Mouse (Mus musculus): Measurements from ENCODE around the gene Alg14. TPM values are rescaled to one million over a fixed set of nuclear protein-coding genes. Genes with fewer than 3 reads are reported as not detected.

The Alg14 gene
- total RNA-seq, 2 experiments from 2014 or later = 9.9 to 15.9 TPM

- intact Hi-C loops (cut with DNase I) = no loop called here
- no peak for DNase-seq (ENCODE audit: low spot score)
Measured at GRCm38 (mm10) chr3:121323371-121323770, 31.8 kb downstream of the Alg14 start.

GRCm38 (mm10) chr3:121327406-121327805 lies 35.8 kb downstream of the Alg14 start:
- no peak for DNase-seq (ENCODE audit: low spot score)
- intact Hi-C loops (cut with DNase I) = no loop called here

GRCm38 (mm10) chr3:121329647-121330046 lies 38.1 kb downstream of the Alg14 start:
- intact Hi-C loops (cut with DNase I) = loop anchor here (5.0 kb wide), 2 partner anchors 43 to 93 kb away; no protein-coding TSS in a partner anchor
- DNase-seq (ENCODE audit: low spot score) = no peak

- no peak for DNase-seq (ENCODE audit: low spot score)
- intact Hi-C loops (cut with DNase I) = loop anchor here (5.0 kb wide), 2 partner anchors 42 to 92 kb away; no protein-coding TSS in a partner anchor
Measured at GRCm38 (mm10) chr3:121330244-121330646, 38.7 kb downstream of the Alg14 start.

- intact Hi-C loops (cut with DNase I) = no loop called here
- no peak for DNase-seq (ENCODE audit: low spot score)
Measured at GRCm38 (mm10) chr3:121336234-121336890, 44.8 kb downstream of the Alg14 start.

GRCm38 (mm10) chr3:121338687-121339086 lies 47.1 kb downstream of the Alg14 start:
- no peak for DNase-seq (ENCODE audit: low spot score)
- intact Hi-C loops (cut with DNase I) = no loop called here

GRCm38 (mm10) chr3:121340321-121340761 lies 48.8 kb downstream of the Alg14 start:
- no peak for DNase-seq (ENCODE audit: low spot score)
- intact Hi-C loops (cut with DNase I) = no loop called here

GRCm38 (mm10) chr3:121343224-121343623 lies 51.7 kb downstream of the Alg14 start:
- intact Hi-C loops (cut with DNase I) = no loop called here

GRCm38 (mm10) chr3:121344056-121344945 lies 52.7 kb downstream of the Alg14 start:
- intact Hi-C loops (cut with DNase I) = no loop called here
- no peak for DNase-seq (ENCODE audit: low spot score)

More at GRCm38 (mm10) chr3:121343224-121343623, 51.7 kb downstream of the Alg14 start:
- no peak for DNase-seq (ENCODE audit: low spot score)

- intact Hi-C loops (cut with DNase I) = no loop called here
- no peak for DNase-seq (ENCODE audit: low spot score)
Measured at GRCm38 (mm10) chr3:121344951-121345642, 53.5 kb downstream of the Alg14 start.

- DNase-seq (ENCODE audit: low spot score) = no peak
- intact Hi-C loops (cut with DNase I) = no loop called here
Measured at GRCm38 (mm10) chr3:121345643-121346000, 54.0 kb downstream of the Alg14 start.

GRCm38 (mm10) chr3:121346507-121347267 lies 55.1 kb downstream of the Alg14 start:
- no peak for DNase-seq (ENCODE audit: low spot score)
- intact Hi-C loops (cut with DNase I) = no loop called here

GRCm38 (mm10) chr3:121348792-121349191 lies 57.2 kb downstream of the Alg14 start:
- intact Hi-C loops (cut with DNase I) = no loop called here

GRCm38 (mm10) chr3:121349334-121350169 lies 58.0 kb downstream of the Alg14 start:
- DNase-seq (ENCODE audit: low spot score) = no peak
- intact Hi-C loops (cut with DNase I) = no loop called here

More at GRCm38 (mm10) chr3:121348792-121349191, 57.2 kb downstream of the Alg14 start:
- no peak for DNase-seq (ENCODE audit: low spot score)

- intact Hi-C loops (cut with DNase I) = no loop called here
- no peak for DNase-seq (ENCODE audit: low spot score)
Measured at GRCm38 (mm10) chr3:121351257-121351656, 59.7 kb downstream of the Alg14 start.

GRCm38 (mm10) chr3:121354281-121354680 lies 62.7 kb downstream of the Alg14 start:
- intact Hi-C loops (cut with DNase I) = no loop called here
- no peak for DNase-seq (ENCODE audit: low spot score)

GRCm38 (mm10) chr3:121354861-121355470 lies 63.4 kb downstream of the Alg14 start:
- intact Hi-C loops (cut with DNase I) = no loop called here
- DNase-seq (ENCODE audit: low spot score) = no peak

GRCm38 (mm10) chr3:121355569-121355968 lies 64.0 kb downstream of the Alg14 start:
- intact Hi-C loops (cut with DNase I) = no loop called here
- no peak for DNase-seq (ENCODE audit: low spot score)
